Mouse (Mus musculus) retina, postnatal 7 days (tissue): ENCODE results near the gene Tmem200b.

Experiments used
- DNase-seq: peaks from one replicate; pipeline ENCODE4 v3.0.0-alpha.2; 2012; ENCODE audit warnings: low read depth, low spot score

Tmem200b gene

DNA sequence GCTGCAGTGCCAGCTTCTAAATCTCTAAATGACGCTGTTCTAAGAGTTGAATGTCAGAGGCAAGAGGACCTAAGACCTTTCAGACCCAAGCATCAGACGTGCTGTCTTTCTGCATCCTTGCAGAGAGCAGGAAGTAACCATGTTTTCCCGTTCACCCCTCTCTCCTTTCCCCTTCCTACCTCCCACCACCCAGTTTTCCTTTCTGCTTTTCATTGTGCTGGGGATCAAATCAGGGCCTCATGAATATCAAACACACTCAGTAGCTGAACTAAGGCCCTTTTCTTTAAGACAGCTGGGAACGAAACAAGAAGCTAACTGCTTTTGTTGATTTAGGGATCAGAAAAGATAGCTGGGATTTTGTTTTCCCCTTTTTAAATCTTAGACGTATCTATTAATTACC, 28.3 kb downstream of the Tmem200b start:
- DNase-seq: no peak

DNA sequence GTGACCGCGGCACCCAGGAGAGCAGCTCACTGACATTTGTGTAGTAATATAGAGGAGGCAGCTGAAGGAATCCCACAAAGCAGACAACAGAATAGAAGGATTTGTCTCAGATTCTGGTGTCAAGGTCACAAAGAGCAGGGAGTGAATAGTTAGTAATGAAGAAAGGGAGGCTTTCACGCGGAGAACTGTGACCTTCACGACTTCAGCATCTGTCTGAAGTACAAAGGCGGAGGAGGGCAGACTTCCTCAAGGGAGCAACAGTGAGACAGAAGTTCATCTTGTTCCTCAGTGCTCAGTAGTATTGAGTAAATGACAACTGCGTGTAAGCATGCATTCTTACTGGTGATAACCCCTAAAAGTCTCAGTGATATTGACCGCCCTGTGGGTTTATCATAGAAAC, 29.1 kb downstream of the Tmem200b start:
- DNase-seq: no peak

DNA sequence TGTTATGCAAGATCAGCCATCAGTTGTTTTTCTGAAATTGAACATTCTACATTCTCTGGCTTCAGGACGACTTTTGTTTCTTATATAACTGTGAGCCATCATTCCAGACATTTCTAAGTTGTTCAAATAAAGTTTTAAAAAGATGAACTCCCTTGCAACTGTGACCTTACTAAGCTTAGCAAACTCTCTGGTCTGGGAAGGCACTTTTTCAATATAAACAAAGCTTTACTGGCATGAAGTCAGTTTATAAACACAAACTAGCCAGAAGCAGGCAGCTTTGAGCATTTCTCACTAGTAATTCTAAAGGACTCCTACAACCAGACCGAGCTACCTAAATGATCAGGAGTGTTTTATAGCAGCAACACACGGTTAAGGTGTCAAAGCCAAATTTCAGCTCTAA, 35.6 kb downstream of the Tmem200b start:
- DNase-seq: no peak

DNA sequence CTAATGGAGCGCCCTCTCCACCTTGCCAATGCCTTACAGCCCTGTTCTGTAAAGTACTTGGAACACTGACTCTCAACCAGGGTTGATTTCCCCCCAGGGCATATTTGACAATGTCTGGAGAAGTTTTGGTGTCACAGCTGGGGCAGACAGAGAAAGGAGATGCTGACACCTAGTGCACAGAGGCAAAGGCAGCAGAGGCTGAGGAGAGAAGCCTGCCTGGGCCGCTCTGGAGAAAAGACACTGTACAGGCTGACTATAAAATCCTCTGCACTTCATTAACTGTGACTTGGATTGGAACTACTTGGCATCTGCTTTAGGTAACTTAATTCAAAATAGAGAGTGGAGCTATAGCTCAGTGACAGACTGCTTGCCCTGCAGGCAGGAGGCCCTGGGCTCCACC, 47.3 kb downstream of the Tmem200b start:
- no peak for DNase-seq

DNA sequence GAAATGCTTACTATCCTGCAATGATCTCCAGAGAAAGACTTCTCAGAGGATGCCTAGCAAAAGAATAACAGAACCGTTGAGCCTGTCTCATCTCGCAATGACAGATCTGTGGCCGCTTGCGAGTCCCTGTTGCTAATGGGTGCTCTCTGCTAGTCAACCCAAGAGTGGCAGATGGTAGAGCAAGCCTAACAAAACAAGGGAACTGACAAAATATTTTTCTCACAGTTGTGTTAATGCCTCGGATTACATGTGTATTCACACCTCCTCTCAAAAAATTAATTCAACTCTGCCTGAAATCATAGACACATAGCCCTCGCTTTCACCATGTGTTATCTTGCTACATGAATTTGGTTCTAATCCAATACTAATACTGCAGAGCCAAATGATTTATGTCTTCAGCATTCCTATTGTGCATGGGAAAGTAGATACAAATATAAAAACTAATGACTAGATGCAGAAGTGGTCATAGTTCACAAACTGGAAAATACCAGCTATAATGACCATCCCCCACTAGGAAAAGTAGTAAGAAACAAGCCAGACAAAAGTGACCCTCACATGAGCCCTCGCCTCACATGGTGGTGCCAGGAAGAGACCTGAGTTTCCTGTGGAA, 48.8 kb downstream of the Tmem200b start:
- DNase-seq: no peak
